Mouse (Mus musculus) T-helper 1 cell (primary cell): ENCODE measurements around the gene Ndrg3.

Experiments used
- in situ Hi-C: fragments of 300-600 bp; cut with MboI, MseI; formaldehyde crosslinking; loops from one replicate; pipeline ENCODE4 v1.15.1; 2025; ENCODE audit warnings: high pct_unique_total_duplicates

Ndrg3 gene

DNA sequence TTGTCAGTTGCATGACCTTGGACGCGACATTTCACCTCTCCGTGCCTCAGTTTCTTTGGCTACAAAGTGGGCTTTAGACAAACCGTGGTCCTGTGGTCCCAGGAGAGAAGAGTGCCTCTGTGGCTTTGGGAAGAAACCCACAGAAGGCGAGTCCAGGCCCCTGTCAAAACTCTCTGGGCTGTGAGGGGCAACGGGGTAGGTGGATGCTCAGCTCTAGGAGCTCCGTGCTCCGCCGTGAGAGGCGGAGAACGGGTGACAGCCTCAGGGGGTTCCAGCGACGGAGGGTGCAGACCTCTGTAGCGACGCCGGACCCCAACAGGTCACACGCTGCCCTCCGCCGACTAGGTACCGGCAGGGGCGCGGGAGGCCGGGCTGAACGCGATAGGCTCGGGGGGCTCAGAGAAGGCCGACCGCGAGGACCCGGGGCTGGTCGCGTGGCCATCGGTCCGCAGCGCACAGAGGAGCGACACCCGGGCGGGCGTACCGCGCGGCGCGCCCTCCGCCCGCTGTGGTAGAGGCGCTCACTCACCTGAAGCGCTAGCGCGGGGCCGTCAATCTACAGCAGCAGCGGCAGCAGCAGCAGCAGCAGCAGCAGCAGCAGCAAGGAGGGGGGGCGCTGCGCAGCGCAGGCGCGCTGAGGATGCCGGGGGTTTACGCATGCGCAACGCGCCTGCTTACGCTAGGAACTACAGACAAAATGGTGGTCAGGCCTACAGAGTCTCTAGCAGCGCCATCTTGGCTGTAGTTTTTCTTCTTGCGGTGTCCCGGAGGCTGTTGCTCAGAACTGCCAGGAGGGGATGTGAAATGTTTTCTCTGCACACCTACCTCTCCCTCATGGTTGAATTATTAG, at the start of gene Ndrg3:
TSS of gene Ndrg3 (minus strand) at position 587 of the 850 bp plus-strand sequence.
- in situ Hi-C loops, result no loop called here

GRCm38 (mm10) chr2:157041421-157041820, 49.6 kb upstream of the Ndrg3 start:
- in situ Hi-C loops, result no loop called here

GRCm38 (mm10) chr2:157040649-157041046, 48.8 kb upstream of the Ndrg3 start:
- in situ Hi-C loops, result no loop called here

- in situ Hi-C loops, result no loop called here
These were observed 48.2 kb upstream of the Ndrg3 start for GRCm38 (mm10) chr2:157039900-157040648.

DNA sequence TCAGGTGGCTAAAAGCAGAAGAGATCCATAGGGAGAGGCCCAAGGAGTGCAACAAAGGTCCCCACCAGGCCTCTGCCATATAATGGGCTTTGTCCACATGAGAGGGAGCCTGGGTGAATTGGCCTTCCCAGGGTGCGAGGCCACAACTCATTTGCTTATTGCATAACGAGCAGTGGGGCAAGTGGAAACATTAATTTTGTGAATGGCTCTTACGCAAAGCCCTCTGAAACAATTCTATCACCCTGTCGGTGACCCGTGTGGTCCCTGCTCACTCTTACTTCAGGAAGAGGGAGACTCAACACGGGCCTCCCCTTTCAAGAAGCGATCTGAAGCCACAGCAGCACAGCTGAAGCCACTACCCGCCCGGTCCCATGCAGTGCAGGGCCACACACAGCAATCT, 45.4 kb upstream of the Ndrg3 start:
- in situ Hi-C loops, result no loop called here

DNA sequence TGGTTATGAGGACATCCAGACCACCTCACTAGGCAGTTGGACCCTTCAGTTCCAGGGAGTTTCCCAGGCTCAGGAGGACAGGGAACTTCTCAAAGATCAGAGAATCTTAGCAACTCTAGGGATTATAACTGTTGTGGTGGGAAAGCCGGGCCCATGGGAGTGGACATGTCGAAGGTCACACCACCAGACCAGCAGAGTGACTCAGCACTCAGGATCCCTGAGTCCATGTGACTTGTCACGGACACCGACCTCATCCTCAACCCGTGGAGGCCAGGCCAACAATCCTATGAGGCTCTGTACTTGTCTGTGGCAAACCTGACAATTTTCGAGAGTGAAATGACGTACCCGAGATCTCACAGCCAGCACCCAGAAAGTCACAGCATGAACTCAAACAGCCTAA, 44.5 kb upstream of the Ndrg3 start:
- in situ Hi-C loops, result no loop called here

GRCm38 (mm10) chr2:157035371-157035770, 43.5 kb upstream of the Ndrg3 start:
- in situ Hi-C loops, result no loop called here

- in situ Hi-C loops, result no loop called here
These were observed 38.9 kb upstream of the Ndrg3 start for GRCm38 (mm10) chr2:157030804-157031203.

- in situ Hi-C loops, result no loop called here
These were observed 36.4 kb upstream of the Ndrg3 start for GRCm38 (mm10) chr2:157028261-157028660.

GRCm38 (mm10) chr2:157027106-157028008, 35.5 kb upstream of the Ndrg3 start:
- in situ Hi-C loops, result no loop called here

GRCm38 (mm10) chr2:157021156-157021555, 29.3 kb upstream of the Ndrg3 start:
- in situ Hi-C loops, result no loop called here

- in situ Hi-C loops, result no loop called here
These were observed 27.4 kb upstream of the Ndrg3 start for GRCm38 (mm10) chr2:157019228-157019627.

GRCm38 (mm10) chr2:157016529-157017270, 24.8 kb upstream of the Ndrg3 start:
- in situ Hi-C loops, result no loop called here

- in situ Hi-C loops, result no loop called here
These were observed 20.5 kb upstream of the Ndrg3 start for GRCm38 (mm10) chr2:157012341-157012740.

DNA sequence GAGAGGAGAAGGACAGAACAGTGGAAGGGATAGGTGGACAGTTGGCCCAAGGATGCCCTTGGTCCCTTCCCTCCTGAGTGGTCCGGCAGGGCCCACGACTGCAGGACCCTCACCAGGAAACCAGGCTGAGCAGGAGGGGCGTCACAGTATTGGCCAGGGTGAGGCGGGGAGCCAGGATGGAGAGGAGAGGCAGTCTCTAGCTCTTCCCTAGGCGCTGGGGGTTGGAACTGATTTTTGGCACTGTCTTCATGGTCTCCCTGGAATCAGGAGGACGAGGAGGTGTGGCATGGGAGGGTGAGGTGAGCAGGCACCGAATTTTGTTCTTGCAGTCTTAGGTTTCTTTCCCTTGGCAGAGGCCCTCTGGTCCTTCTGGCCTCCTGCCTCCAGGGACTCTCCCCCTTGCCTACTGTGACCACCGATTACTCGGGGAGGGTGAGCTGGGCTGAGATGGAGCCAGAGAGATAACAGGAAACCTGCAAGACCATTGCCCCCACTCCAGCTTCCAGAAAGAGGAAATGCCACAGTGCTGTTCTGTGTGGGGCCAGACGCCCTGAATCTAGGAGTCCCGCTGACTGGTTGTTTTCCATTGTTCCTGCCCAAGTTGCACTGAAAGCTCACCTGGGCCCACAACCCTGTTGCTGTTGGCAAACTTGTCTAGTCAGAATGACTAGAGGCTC, 18.9 kb upstream of the Ndrg3 start:
- in situ Hi-C loops, result no loop called here

DNA sequence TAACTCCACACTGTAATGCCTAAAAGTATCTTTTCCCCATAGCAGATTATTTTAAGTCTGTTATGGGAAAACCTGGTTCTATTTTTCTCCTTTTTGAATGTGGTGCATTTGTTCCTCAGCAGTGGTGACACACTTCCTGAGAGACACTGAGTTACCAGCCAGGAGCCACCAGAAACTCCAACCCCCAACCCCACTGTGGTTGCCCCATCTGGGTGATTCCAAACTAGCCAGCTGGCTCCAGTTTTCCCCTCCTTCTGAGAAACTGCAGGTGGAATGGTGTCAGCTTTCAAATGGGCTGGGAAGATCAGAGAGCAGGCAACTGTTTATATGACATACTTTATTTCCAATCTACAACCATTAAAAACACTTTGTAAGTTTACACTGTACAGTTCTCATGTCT, 18.3 kb upstream of the Ndrg3 start:
- in situ Hi-C loops, result no loop called here

DNA sequence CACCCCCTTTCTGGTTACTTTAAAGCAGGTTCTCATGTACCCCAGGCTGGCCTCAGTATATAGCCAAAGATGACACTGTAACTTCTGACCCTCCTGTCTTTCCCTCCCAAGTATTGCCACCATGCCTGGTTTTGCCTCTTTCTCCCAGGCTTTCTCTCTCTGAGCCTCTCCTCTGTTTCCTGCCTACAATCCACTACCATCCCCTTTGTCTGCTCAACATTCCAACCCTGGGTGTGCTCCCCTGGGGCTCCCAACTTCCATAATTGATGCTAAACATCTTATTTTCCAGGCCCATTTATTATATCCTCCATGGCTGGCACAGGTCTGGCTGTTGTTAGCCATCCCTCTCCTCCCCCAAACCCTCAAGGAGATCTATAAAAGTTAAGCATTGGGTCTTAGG, 16.7 kb upstream of the Ndrg3 start:
- in situ Hi-C loops, result no loop called here

GRCm38 (mm10) chr2:157007234-157007596, 15.4 kb upstream of the Ndrg3 start:
- in situ Hi-C loops, result no loop called here

GRCm38 (mm10) chr2:157006511-157007233, 14.8 kb upstream of the Ndrg3 start, which contains the start of gene Dsn1:
Gene Dsn1 (minus strand): TSS chr2:157007154.
- in situ Hi-C loops, result no loop called here

- in situ Hi-C loops, result no loop called here
These were observed 10.5 kb upstream of the Ndrg3 start for GRCm38 (mm10) chr2:157002321-157002720.
